In the genomic region with DNA sequence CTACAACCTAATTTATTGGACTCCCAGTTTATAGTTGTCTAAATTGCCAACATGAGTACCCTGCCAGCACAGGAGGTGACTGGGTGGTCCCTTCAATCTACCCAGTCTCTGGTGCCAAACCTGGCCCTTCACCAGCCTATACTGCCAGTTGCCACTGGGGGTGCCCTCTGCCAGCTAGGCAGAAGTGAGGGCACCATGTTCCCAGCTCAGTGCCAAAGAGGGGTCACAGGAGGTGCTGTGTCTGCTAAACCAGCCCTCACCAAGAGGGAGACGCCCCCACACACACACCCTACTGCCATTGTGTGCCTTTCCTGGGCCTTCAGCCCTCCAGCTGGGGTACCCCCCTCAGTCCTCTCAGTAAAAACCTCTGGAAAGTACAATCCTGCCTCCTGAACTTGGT, we compare ENCODE assay signal across 16 mouse cellular contexts. TPM values are rescaled to one million over a fixed set of nuclear protein-coding genes. Genes with fewer than 3 reads are reported as not detected.
A peak's percentile ranks its signal among the peaks of the same experiment; 100 is the strongest.
DNase-seq lines count a peak whose midpoint lies in the region; ATAC-seq and TF ChIP-seq lines count a peak whose summit lies in the region.
"Had no signal": no experiment of that assay in that cellular context is flagged by ENCODE, and none has a peak within 500 bp of the region (broad histone marks: within the 10 kb centered on the region; RNA-seq: fewer than 3 reads in every experiment).

No protein-coding gene starts in this region.

- H3K27ac ChIP-seq in liver, adult 2 months (replicated peaks; ENCODE audit: insufficient read depth, low read depth, low read length) = no peak overlapping the region
- no peak overlapping the region for H3K27ac ChIP-seq in liver, embryonic 11.5 days (ENCODE audit: low read depth, low read length)
- H3K27ac ChIP-seq in forebrain, embryonic 13.5 days = no peak overlapping the region
- H3K27ac ChIP-seq: hindbrain, embryonic 14.5 days; kidney, embryonic 15.5 days; limb, embryonic 10.5 days; midbrain, embryonic 13.5 days had no signal

- no peaks in the 10 kb centered on the region for H3K27me3 ChIP-seq in liver, adult 2 months (ENCODE audit: control insufficient read depth, insufficient read depth, low read length)
- no peaks in the 10 kb centered on the region for H3K27me3 ChIP-seq in liver, embryonic 11.5 days (replicated peaks; ENCODE audit: control insufficient read depth, insufficient read depth, low read length)
- no peaks in the 10 kb centered on the region for H3K27me3 ChIP-seq in forebrain, embryonic 13.5 days
- H3K27me3 ChIP-seq: midbrain, embryonic 13.5 days had no signal

- H3K36me3 ChIP-seq in liver, adult 2 months (ENCODE audit: control insufficient read depth, insufficient read depth, low read length) = peaks cover 2% of the 10 kb centered on the region; the same call in 1 of the 2 replicates
- H3K36me3 ChIP-seq in liver, embryonic 11.5 days (ENCODE audit: control insufficient read depth, insufficient read depth, low read length) = no peaks in the 10 kb centered on the region
- H3K36me3 ChIP-seq in forebrain, embryonic 13.5 days (ENCODE audit: poor library complexity, severe bottlenecking) = no peaks in the 10 kb centered on the region
- H3K36me3 ChIP-seq: kidney, embryonic 15.5 days; limb, embryonic 10.5 days had no signal

- no peak for TF ChIP-seq POLR2A in liver, adult 2 months (IDR thresholded peaks at IDR 0.05; ENCODE audit: extremely low read depth, insufficient read depth, low read length)

- no peaks in the 10 kb centered on the region for H3K4me1 ChIP-seq in liver, adult 2 months (ENCODE audit: control insufficient read depth, insufficient read depth, low read length)
- no peaks in the 10 kb centered on the region for H3K4me1 ChIP-seq in liver, embryonic 11.5 days (replicated peaks; ENCODE audit: control insufficient read depth, insufficient read depth, low read length)
- H3K4me1 ChIP-seq in forebrain, embryonic 13.5 days = no peaks in the 10 kb centered on the region
- H3K4me1 ChIP-seq: kidney, embryonic 15.5 days; limb, embryonic 10.5 days; midbrain, embryonic 13.5 days had no signal

- no peak overlapping the region for H3K9ac ChIP-seq in liver, adult 2 months (ENCODE audit: low read depth, low read length)
- no peak overlapping the region for H3K9ac ChIP-seq in liver, embryonic 11.5 days (ENCODE audit: low read depth, low read length)
- no peak overlapping the region for H3K9ac ChIP-seq in forebrain, embryonic 13.5 days
- H3K9ac ChIP-seq: hindbrain, embryonic 14.5 days; kidney, embryonic 15.5 days; midbrain, embryonic 13.5 days had no signal

- H3K4me2 ChIP-seq in liver, embryonic 11.5 days = no peak overlapping the region
- no peak overlapping the region for H3K4me2 ChIP-seq in forebrain, embryonic 13.5 days
- H3K4me2 ChIP-seq: hindbrain, embryonic 14.5 days; kidney, embryonic 15.5 days; midbrain, embryonic 13.5 days had no signal

- no peaks in the 10 kb centered on the region for H3K79me2 ChIP-seq in liver, adult 2 months (ENCODE audit: control insufficient read depth, insufficient read depth, low read length)

- no peaks in the 10 kb centered on the region for H3K9me3 ChIP-seq in liver, embryonic 11.5 days (ENCODE audit: control insufficient read depth, low read length)
- no peaks in the 10 kb centered on the region for H3K9me3 ChIP-seq in forebrain, embryonic 13.5 days (replicated peaks)
- H3K9me3 ChIP-seq: kidney, embryonic 15.5 days; limb, embryonic 10.5 days; midbrain, embryonic 13.5 days had no signal

- 83% methylated on average over 1 of the region's 1 CpGs for WGBS in liver, adult 2 months
- 78% methylated on average over 1 of the region's 1 CpGs for WGBS in liver, embryonic 11.5 days
- 63% methylated on average over 1 of the region's 1 CpGs for WGBS in forebrain, embryonic 13.5 days

- DNase-seq in cerebellum, postnatal 10 days = peak; percentile 51 to 53
- DNase-seq in cerebellum, adult 11-12 months = no peak
- DNase-seq in liver, adult 2 months (ENCODE audit: extremely low read depth, low read depth, low spot score) = no peak
- no peak for DNase-seq in liver, embryonic 11.5 days (ENCODE audit: low spot score)
- peak; percentile 43 for DNase-seq in thymus, postnatal 4 days
- DNase-seq in thymus, adult 18-20 months = no peak
- no peak for DNase-seq in yolk sac, embryonic 10.5 days (ENCODE audit: low spot score)
- DNase-seq: cerebellum, adult 8-10 months; thymus, postnatal 25 days had no signal

- no peak for ATAC-seq in liver, embryonic 11.5 days (replicated peaks; ENCODE audit: low FRiP score)
- no peak for ATAC-seq in forebrain, embryonic 13.5 days
- ATAC-seq: midbrain, embryonic 13.5 days; Patski had no signal

- peak; percentile 30; the same call in 1 of the 2 replicates for TF ChIP-seq CTCF in liver, adult 2 months (IDR thresholded peaks at IDR 0.05; ENCODE audit: low read depth, low read length)

- no peak overlapping the region for H3K4me3 ChIP-seq in liver, adult 2 months (ENCODE audit: insufficient read depth, low read depth, low read length)
- H3K4me3 ChIP-seq in liver, embryonic 11.5 days (ENCODE audit: low read depth, low read length) = no peak overlapping the region
- H3K4me3 ChIP-seq in forebrain, embryonic 13.5 days = no peak overlapping the region
- H3K4me3 ChIP-seq: erythroblast, embryonic 14.5 days; kidney, embryonic 15.5 days; limb, embryonic 10.5 days; midbrain, embryonic 13.5 days had no signal

RNA-seq across cellular contexts. Expression of gene Plxnb3, which starts 18.7 kb away (rescaled TPM):
- 0.07 and 0.09 TPM in 2 replicates for total RNA-seq in liver, adult 2 months (2014; rRNA removed)
- polyA plus RNA-seq in liver, adult 2 months (2012; rRNA removed) = 0.15 and 0.20 TPM in 2 replicates
- polyA plus RNA-seq in liver, embryonic 11.5 days (2014; fragmentation: Nextera tagmentation; extraction: Ambion mirVana) = 0.36 and 0.49 TPM in 2 replicates
- polyA plus RNA-seq in forebrain, embryonic 13.5 days (2015; fragmentation: Nextera tagmentation; extraction: Ambion mirVana) = 0.03 and 0.10 TPM in 2 replicates
- polyA plus RNA-seq: erythroblast, embryonic 14.5 days; limb, embryonic 10.5 days had no signal

RNA-seq across cellular contexts. Expression of gene Abcd1, which starts 21.8 kb away (rescaled TPM):
- 8.6 and 9.3 TPM in 2 replicates for total RNA-seq in liver, adult 2 months (2014; rRNA removed)
- polyA plus RNA-seq in liver, adult 2 months (2012; rRNA removed) = 24.3 and 26.2 TPM in 2 replicates
- polyA plus RNA-seq in liver, embryonic 11.5 days (2014; fragmentation: Nextera tagmentation; extraction: Ambion mirVana) = 13.0 and 13.3 TPM in 2 replicates
- 9.6 and 9.7 TPM in 2 replicates for polyA plus RNA-seq in forebrain, embryonic 13.5 days (2015; fragmentation: Nextera tagmentation; extraction: Ambion mirVana)

RNA-seq across cellular contexts. Expression of gene Bcap31, which starts 22.2 kb away (rescaled TPM):
- total RNA-seq in liver, adult 2 months (2014; rRNA removed) = 154 and 168 TPM in 2 replicates
- 69.8 and 85.5 TPM in 2 replicates for polyA plus RNA-seq in liver, adult 2 months (2012; rRNA removed)
- polyA plus RNA-seq in liver, embryonic 11.5 days (2014; fragmentation: Nextera tagmentation; extraction: Ambion mirVana) = 258 and 265 TPM in 2 replicates
- polyA plus RNA-seq in forebrain, embryonic 13.5 days (2015; fragmentation: Nextera tagmentation; extraction: Ambion mirVana) = 111 and 115 TPM in 2 replicates

RNA-seq across cellular contexts. Expression of gene Srpk3, which starts 36.0 kb away (rescaled TPM):
- total RNA-seq in liver, adult 2 months (2014; rRNA removed) = 0.27 TPM in 1 of 2 replicates, not detected in the other
- polyA plus RNA-seq in liver, adult 2 months (2012; rRNA removed) = 0.16 and 0.72 TPM in 2 replicates
- 0.81 and 1.3 TPM in 2 replicates for polyA plus RNA-seq in liver, embryonic 11.5 days (2014; fragmentation: Nextera tagmentation; extraction: Ambion mirVana)
- 1.7 and 1.8 TPM in 2 replicates for polyA plus RNA-seq in forebrain, embryonic 13.5 days (2015; fragmentation: Nextera tagmentation; extraction: Ambion mirVana)
- polyA plus RNA-seq: erythroblast, embryonic 14.5 days had no signal

RNA-seq across cellular contexts. Expression of gene Idh3g, which starts 48.5 kb away (rescaled TPM):
- 81.1 and 84.7 TPM in 2 replicates for total RNA-seq in liver, adult 2 months (2014; rRNA removed)
- 130 and 161 TPM in 2 replicates for polyA plus RNA-seq in liver, adult 2 months (2012; rRNA removed)
- 196 and 206 TPM in 2 replicates for polyA plus RNA-seq in liver, embryonic 11.5 days (2014; fragmentation: Nextera tagmentation; extraction: Ambion mirVana)
- 205 and 225 TPM in 2 replicates for polyA plus RNA-seq in forebrain, embryonic 13.5 days (2015; fragmentation: Nextera tagmentation; extraction: Ambion mirVana)

Comparison
In these comparisons a context has a peak if more than half of its experiments do, and no peak if none do; other contexts are left out.
1. DNase-seq: peak in cerebellum, postnatal 10 days (2 of 2) and thymus, postnatal 4 days (single experiment); none in cerebellum, adult 11-12 months (single experiment), liver, adult 2 months (single experiment), liver, embryonic 11.5 days (single experiment), thymus, adult 18-20 months (0 of 2) and yolk sac, embryonic 10.5 days (single experiment).